ENCODE assay signal across 26 mouse cellular contexts in genomic region chr2:44539121-44539634, GRCm38 (mm10).
DNase-seq lines count a peak whose midpoint lies in the region; ATAC-seq and TF ChIP-seq lines count a peak whose summit lies in the region.
"Had no signal": no experiment of that assay in that cellular context is flagged by ENCODE, and none has a peak within 500 bp of the region (broad histone marks: within the 10 kb centered on the region; RNA-seq: fewer than 3 reads in every experiment).

No protein-coding gene starts in this region.

- peak; percentile 25 for DNase-seq in lung, embryonic 14.5 days
- DNase-seq in lung, adult 18-20 months: no peak
- peak; percentile 29 for DNase-seq in NIH3T3 (ENCODE audit: low read depth)
- DNase-seq in urinary bladder, postnatal 36 days (ENCODE audit: low spot score in 2 of 2): no peak
- DNase-seq: adrenal gland, postnatal 10 days; adrenal gland, postnatal 36 days; cerebellum, adult 11 months; cerebellum, adult 2 months; cerebellum, adult 9-11 months; cerebellum, postnatal 36 days; embryo, embryonic 11 days; gastrocnemius, postnatal 10 days; gastrocnemius, postnatal 36 days; heart, postnatal 36 days had no signal

- ATAC-seq in lung, embryonic 14.5 days (ENCODE audit: insufficient read depth): no peak
- 0 out of 2 replicates have a peak, but pooled peaks have one; percentile 14 for ATAC-seq in megakaryocyte progenitor cell, adult 5-6 weeks (replicated peaks; ENCODE audit: poor library complexity)
- no peak for ATAC-seq in forebrain, embryonic 15.5 days (replicated peaks)
- ATAC-seq: forebrain, embryonic 16.5 days; hindbrain, embryonic 16.5 days; intestine, embryonic 15.5 days had no signal

- H3K36me3 ChIP-seq in lung, embryonic 14.5 days (ENCODE audit: insufficient read depth): no peaks in the 10 kb centered on the region
- H3K36me3 ChIP-seq in forebrain, embryonic 15.5 days: no peaks in the 10 kb centered on the region
- H3K36me3 ChIP-seq: embryonic facial prominence, embryonic 10.5 days; embryonic facial prominence, embryonic 13.5 days; forebrain, embryonic 12.5 days; hindbrain, embryonic 10.5 days; hindbrain, embryonic 13.5 days; intestine, embryonic 15.5 days had no signal

- H3K4me1 ChIP-seq in lung, embryonic 14.5 days (ENCODE audit: insufficient read depth): no peaks in the 10 kb centered on the region
- no peaks in the 10 kb centered on the region for H3K4me1 ChIP-seq in forebrain, embryonic 15.5 days
- H3K4me1 ChIP-seq: embryonic facial prominence, embryonic 10.5 days; embryonic facial prominence, embryonic 13.5 days; forebrain, embryonic 12.5 days; hindbrain, embryonic 13.5 days; intestine, embryonic 15.5 days had no signal

- H3K9me3 ChIP-seq in lung, embryonic 14.5 days (ENCODE audit: low read depth, low read length): no peaks in the 10 kb centered on the region
- H3K9me3 ChIP-seq in forebrain, embryonic 15.5 days: no peaks in the 10 kb centered on the region
- H3K9me3 ChIP-seq: embryonic facial prominence, embryonic 10.5 days; embryonic facial prominence, embryonic 13.5 days; forebrain, embryonic 12.5 days; hindbrain, embryonic 10.5 days; hindbrain, embryonic 13.5 days; intestine, embryonic 15.5 days had no signal

- no peak overlapping the region for H3K27ac ChIP-seq in lung, embryonic 14.5 days (ENCODE audit: low read depth)
- H3K27ac ChIP-seq in forebrain, embryonic 15.5 days (replicated peaks): no peak overlapping the region
- H3K27ac ChIP-seq: embryonic facial prominence, embryonic 10.5 days; embryonic facial prominence, embryonic 13.5 days; forebrain, embryonic 12.5 days; hindbrain, embryonic 10.5 days; hindbrain, embryonic 13.5 days; intestine, embryonic 15.5 days had no signal

- no peak overlapping the region for H3K4me2 ChIP-seq in lung, embryonic 14.5 days
- no peak overlapping the region for H3K4me2 ChIP-seq in forebrain, embryonic 15.5 days (replicated peaks)
- H3K4me2 ChIP-seq: embryonic facial prominence, embryonic 13.5 days; forebrain, embryonic 12.5 days; heart, embryonic 11.5 days; hindbrain, embryonic 13.5 days; intestine, embryonic 15.5 days had no signal

- no peaks in the 10 kb centered on the region for H3K27me3 ChIP-seq in lung, embryonic 14.5 days (ENCODE audit: insufficient read depth, low read length)
- H3K27me3 ChIP-seq in forebrain, embryonic 15.5 days: no peaks in the 10 kb centered on the region
- H3K27me3 ChIP-seq: embryonic facial prominence, embryonic 13.5 days; forebrain, embryonic 12.5 days; hindbrain, embryonic 13.5 days; intestine, embryonic 15.5 days had no signal

- no peak overlapping the region for H3K9ac ChIP-seq in lung, embryonic 14.5 days
- no peak overlapping the region for H3K9ac ChIP-seq in forebrain, embryonic 15.5 days (replicated peaks)
- H3K9ac ChIP-seq: embryonic facial prominence, embryonic 13.5 days; forebrain, embryonic 12.5 days; hindbrain, embryonic 13.5 days; intestine, embryonic 15.5 days had no signal

- H3K4me3 ChIP-seq in lung, embryonic 14.5 days (ENCODE audit: low read depth, low read length): no peak overlapping the region
- no peak overlapping the region for H3K4me3 ChIP-seq in forebrain, embryonic 15.5 days
- H3K4me3 ChIP-seq: embryonic facial prominence, embryonic 10.5 days; embryonic facial prominence, embryonic 13.5 days; erythroblast, embryonic 14.5 days; forebrain, embryonic 12.5 days; hindbrain, embryonic 10.5 days; hindbrain, embryonic 13.5 days; intestine, embryonic 15.5 days had no signal

- 79% methylated on average over 5 of the region's 5 CpGs for WGBS in lung, embryonic 14.5 days
- 68% methylated on average over 5 of the region's 5 CpGs for WGBS in forebrain, embryonic 15.5 days

- no peak for TF ChIP-seq CTCF in lung, embryonic 14.5 days (IDR thresholded peaks at IDR 0.05; ENCODE audit: low read depth)

Comparison
In these comparisons a context has a peak if more than half of its experiments do, and no peak if none do; other contexts are left out.
1. DNase-seq: peak in lung, embryonic 14.5 days (single experiment) and NIH3T3 (single experiment); none in lung, adult 18-20 months (0 of 2) and urinary bladder, postnatal 36 days (0 of 2).